Mouse (Mus musculus) intestine, embryonic 14.5 days (tissue): ENCODE measurements at regions not wholly inside any gene's neighbourhood (a gene's known extent, or its start where the extent isn't known, plus 50 kb on each side); places are given as distances from the start of the nearest gene placed in this dataset.
A peak's percentile ranks its signal among the peaks of the same experiment; 100 is the strongest.

ENCODE experiments used
- ATAC-seq: fragments of 200-750 bp; cut with Nextera tagmentation; replicated peaks from 2 replicates; pipeline ENCODE4 v1.8.0; 2017; ENCODE audit warnings: low read depth, moderate number of reproducible peaks, moderate TSS enrichment, moderate library complexity; ENCODE audit not compliant: low FRiP score, low TSS enrichment
- DNase-seq: peaks from one replicate; pipeline ENCODE4 v3.0.0-alpha.2; 2018; ENCODE audit warnings: low spot score
- H3K27ac ChIP-seq: fragments of 300-500 bp; sonication (generic); 2 replicates; pipeline ENCODE4 v1.5.1; 2014; ENCODE audit warnings: low read depth, mild to moderate bottlenecking, control low read depth
- H3K27me3 ChIP-seq: fragments of 300-500 bp; sonication (generic); replicated peaks from 2 replicates; pipeline ENCODE4 v1.6.1; 2014; ENCODE audit warnings: low read length, control low read depth; ENCODE audit not compliant: control insufficient read depth, insufficient read depth
- H3K36me3 ChIP-seq: fragments of 300-500 bp; sonication (generic); 2 replicates; pipeline ENCODE4 v1.6.1; 2014; ENCODE audit warnings: low read length, control low read depth; ENCODE audit not compliant: control insufficient read depth, insufficient read depth
- H3K4me1 ChIP-seq: fragments of 300-500 bp; sonication (generic); replicated peaks from 2 replicates; pipeline ENCODE4 v1.6.1; 2014; ENCODE audit warnings: low read length, control low read depth, mixed read lengths; ENCODE audit not compliant: control insufficient read depth, insufficient read depth
- H3K4me2 ChIP-seq: fragments of 300-500 bp; sonication (generic); 2 replicates; pipeline ENCODE4 v1.6.1; 2014; ENCODE audit warnings: low read length
- H3K4me3 ChIP-seq: fragments of 300-500 bp; sonication (generic); 2 replicates; pipeline ENCODE4 v1.5.1; 2014; ENCODE audit warnings: low read depth, low read length, control low read depth, mixed read lengths
- H3K9ac ChIP-seq: fragments of 300-500 bp; sonication (generic); 2 replicates; pipeline ENCODE4 v1.6.1; 2014; ENCODE audit warnings: mild to moderate bottlenecking, low read length
- H3K9me3 ChIP-seq: fragments of 300-500 bp; sonication (generic); 2 replicates; pipeline ENCODE4 v1.6.1; 2016; ENCODE audit warnings: low read length, control low read depth; ENCODE audit not compliant: control insufficient read depth
- WGBS: fragments of 180-500 bp; shearing (Covaris S2); extraction: QIAGEN DNeasy Blood & Tissue Kit; methylation state at CpG from one replicate; pipeline ENCODE4 v1.1.7; 2014; 5-methylcytosine and 5-hydroxymethylcytosine counted together

DNA sequence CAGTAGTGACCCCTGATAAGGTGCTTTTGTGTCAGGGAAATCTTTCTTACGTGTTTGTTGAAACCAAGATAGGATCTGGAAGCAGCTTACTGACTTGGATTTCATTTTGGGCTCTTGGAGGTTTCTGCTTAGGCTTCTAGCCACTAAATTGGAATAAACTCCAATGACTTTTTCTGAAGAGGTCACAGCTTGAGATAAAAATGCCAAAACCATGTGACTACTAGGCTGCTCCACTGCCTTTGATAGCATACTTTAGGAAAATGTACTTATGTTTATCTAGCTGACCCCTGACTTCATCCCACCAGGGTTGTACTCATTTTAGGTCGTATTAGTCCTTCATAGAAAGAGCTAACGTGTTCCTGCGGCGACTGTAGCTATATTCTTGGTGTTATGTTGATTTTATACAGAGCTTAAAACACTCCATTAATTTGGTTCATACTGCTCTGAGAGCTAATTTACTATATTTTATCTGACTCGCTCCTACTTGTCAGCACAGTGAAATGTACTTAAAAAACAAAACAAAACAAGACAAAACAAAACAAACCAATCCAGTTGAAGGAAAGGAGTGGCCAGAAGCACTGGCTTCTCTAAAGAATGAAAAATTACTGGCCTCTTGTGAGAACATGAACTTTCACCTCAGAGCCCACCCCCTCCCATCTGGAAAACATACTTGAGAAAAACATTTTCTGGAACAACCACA is 168.5 kb upstream of the Pbx1 start:
- Histone ChIP-seq H3K9ac (no peak overlapping the region), H3K4me2 (no peak overlapping the region), H3K36me3 (no peaks in the 10 kb centered on the region), H3K9me3 (no peaks in the 10 kb centered on the region), H3K27me3 (no peaks in the 10 kb centered on the region), H3K4me1 (peaks cover 24% of the 10 kb centered on the region), H3K27ac (no peak overlapping the region), H3K4me3 (no peak overlapping the region)
- WGBS, result 66% methylated on average over 6 of the region's 6 CpGs
- ATAC-seq (no peak), DNase-seq (no peak)

DNA sequence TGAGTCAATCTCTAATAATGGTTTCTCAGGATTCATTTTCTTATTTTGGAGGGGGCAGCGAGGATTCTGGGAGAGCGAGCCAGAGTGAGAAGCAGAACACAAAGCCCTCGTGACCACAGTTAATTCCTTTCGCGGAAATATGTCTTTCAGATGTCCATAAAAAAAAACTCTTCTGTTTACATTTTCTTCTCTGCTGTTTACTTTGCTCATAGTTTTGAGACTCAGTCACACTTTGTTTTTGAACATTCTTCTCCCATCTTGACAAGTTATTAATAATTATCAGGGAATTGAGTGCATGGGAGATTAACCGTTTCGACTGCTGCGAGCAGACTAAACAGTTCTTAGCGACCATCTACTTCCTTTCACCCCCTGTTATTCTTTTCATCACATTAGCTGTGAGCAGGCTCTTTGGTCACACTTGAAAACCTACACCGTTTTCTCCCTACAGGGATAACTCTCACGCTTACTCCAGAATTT is 166.2 kb upstream of the Pbx1 start:
- Histone ChIP-seq H3K27me3 (no peaks in the 10 kb centered on the region), H3K4me3 (0 out of 2 replicates have a peak overlapping the region, but pooled peaks have one; percentile 4), H3K4me1 (peaks cover 24% of the 10 kb centered on the region), H3K27ac (peak overlapping the region; percentile 76), H3K9me3 (no peaks in the 10 kb centered on the region), H3K4me2 (peak overlapping the region; percentile 42), H3K36me3 (no peaks in the 10 kb centered on the region), H3K9ac (no peak overlapping the region)
- ATAC-seq (peak; percentile 64), DNase-seq (no peak)
- WGBS, result 3% methylated on average over 11 of the region's 11 CpGs

DNA sequence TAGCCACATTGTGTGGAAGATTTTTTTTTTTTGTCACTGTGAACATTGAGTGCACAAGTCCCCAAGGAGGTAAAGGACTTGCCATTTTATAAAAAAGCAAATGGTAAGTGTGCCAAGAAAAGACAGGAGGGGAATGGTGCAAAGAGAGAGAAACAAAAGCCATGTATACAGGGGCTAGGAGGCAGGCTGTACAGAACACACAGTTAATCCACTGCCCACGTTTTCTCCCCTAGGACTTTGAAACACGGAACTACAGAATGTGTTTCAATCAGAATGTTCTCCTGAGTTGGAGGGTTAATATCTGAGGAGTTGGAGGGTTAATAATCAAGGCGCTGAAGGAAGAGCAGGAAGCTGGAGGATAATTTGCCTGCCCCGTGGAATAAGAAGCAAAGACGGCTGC is 165.4 kb upstream of the Pbx1 start:
- H3K27ac ChIP-seq, result peak overlapping the region; percentile 76
- ATAC-seq, result no peak
- 19% methylated on average over 5 of the region's 5 CpGs for WGBS
- H3K4me2 ChIP-seq, result peak overlapping the region; percentile 42
- H3K27me3 ChIP-seq, result no peaks in the 10 kb centered on the region
- H3K9me3 ChIP-seq, result no peaks in the 10 kb centered on the region
- no peak overlapping the region for H3K4me3 ChIP-seq
- peaks cover 24% of the 10 kb centered on the region for H3K4me1 ChIP-seq
- H3K36me3 ChIP-seq, result no peaks in the 10 kb centered on the region
- no peak overlapping the region for H3K9ac ChIP-seq
- DNase-seq, result no peak

DNA sequence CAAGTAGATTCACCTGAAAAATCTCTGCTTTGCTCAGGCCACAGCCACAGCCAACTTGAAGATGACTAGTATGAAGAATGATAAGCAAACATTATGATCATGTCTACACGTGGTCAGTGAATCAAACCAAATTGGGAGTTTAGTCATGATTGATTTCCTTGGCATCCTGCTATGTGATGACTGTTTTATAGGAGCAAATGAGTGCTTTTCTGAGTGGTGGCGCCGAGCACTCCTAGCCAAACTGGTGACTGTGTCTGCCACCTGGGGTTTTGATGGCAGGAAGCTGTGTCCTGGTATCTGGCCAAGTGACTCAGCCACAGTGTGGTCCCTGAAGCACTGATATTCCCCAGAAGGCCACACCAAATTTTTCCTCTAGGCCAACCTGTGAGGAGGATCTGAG is 152.1 kb upstream of the Pbx1 start:
- ATAC-seq, result no peak
- no peak for DNase-seq
- H3K4me3 ChIP-seq, result no peak overlapping the region
- 65% methylated on average over 3 of the region's 3 CpGs for WGBS
- H3K27me3 ChIP-seq, result no peaks in the 10 kb centered on the region
- no peaks in the 10 kb centered on the region for H3K4me1 ChIP-seq
- H3K27ac ChIP-seq, result no peak overlapping the region
- H3K4me2 ChIP-seq, result no peak overlapping the region
- H3K36me3 ChIP-seq, result no peaks in the 10 kb centered on the region
- no peaks in the 10 kb centered on the region for H3K9me3 ChIP-seq
- no peak overlapping the region for H3K9ac ChIP-seq

DNA sequence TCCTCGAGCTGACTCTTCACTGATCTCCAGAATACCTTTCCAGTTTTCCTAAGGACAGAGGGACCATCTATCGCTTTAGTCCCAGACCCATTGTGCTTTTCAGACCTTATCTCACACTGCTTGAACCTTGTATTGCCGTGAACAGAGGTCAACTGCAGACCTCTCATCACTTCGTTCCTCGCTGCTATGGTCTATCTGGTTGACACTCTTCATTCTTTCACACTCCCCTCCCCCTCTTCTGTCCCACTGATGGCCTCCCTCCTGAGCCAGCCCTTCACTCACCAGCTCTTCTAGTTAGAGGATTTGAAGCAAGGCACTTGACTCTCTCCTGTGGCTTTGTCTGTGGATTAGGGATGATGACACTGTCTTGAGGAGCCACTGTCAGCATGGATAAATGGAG is 150.4 kb upstream of the Pbx1 start:
- 77% methylated on average over 5 of the region's 5 CpGs for WGBS
- Histone ChIP-seq H3K27ac (no peak overlapping the region), H3K9ac (no peak overlapping the region), H3K4me1 (no peaks in the 10 kb centered on the region), H3K27me3 (no peaks in the 10 kb centered on the region), H3K4me3 (no peak overlapping the region), H3K9me3 (no peaks in the 10 kb centered on the region), H3K36me3 (no peaks in the 10 kb centered on the region), H3K4me2 (no peak overlapping the region)
- DNase-seq (no peak), ATAC-seq (no peak)

DNA sequence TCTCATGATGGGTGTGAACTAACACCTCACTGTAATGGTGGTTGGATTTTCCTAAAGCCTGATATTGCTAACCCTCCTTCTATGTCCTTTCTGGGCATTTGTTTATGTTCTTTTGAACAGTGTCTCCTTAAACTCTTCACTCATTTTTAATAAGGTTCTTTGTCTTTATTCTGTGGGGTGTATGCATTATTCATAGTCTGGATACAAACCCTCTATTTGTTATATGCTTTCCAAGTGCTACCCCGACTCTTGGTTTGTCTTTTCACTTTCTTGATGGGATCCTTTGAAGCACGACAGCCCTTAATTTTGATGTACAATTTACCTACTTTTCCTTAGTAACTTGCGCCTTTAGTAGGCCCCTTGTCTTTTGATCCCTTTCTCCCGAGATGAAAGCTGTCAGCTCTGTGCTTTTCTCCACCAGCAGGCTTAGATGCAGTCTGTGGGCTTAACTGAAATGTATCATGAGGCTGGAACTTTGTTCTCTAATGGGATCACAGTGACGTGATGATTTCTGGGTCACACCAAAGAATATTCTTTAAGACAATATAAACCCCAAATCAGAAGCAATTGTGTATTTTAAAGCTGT is 138.0 kb upstream of the Pbx1 start:
- H3K4me2 ChIP-seq, result no peak overlapping the region
- H3K4me3 ChIP-seq, result no peak overlapping the region
- no peak overlapping the region for H3K27ac ChIP-seq
- no peaks in the 10 kb centered on the region for H3K4me1 ChIP-seq
- WGBS, result 78% methylated on average over 5 of the region's 5 CpGs
- DNase-seq (no peak), ATAC-seq (no peak)
- H3K36me3 ChIP-seq, result no peaks in the 10 kb centered on the region
- H3K9ac ChIP-seq, result no peak overlapping the region
- no peaks in the 10 kb centered on the region for H3K27me3 ChIP-seq
- no peaks in the 10 kb centered on the region for H3K9me3 ChIP-seq

DNA sequence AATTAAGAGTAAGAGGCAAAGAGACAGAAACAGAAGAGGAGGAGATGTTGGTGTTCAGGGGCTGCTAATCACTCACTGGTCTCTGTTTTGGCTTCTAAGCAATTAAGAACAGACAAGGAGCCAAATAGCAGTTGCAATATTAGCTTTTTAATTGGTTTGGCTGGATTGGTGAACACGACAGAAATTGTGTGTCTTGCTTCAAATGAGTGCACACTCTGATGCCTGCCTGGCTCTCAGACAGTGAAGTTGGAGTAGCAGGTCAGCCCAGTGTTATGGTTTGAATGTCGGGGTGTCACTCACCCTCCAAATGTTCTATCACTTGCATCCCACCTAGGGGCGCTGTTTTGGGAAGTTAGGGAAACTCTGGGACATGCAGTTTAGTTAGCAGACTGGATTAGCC is 120.3 kb upstream of the Pbx1 start:
- H3K4me2 ChIP-seq, result no peak overlapping the region
- ATAC-seq, result no peak
- 90% methylated on average over 3 of the region's 3 CpGs for WGBS

DNA sequence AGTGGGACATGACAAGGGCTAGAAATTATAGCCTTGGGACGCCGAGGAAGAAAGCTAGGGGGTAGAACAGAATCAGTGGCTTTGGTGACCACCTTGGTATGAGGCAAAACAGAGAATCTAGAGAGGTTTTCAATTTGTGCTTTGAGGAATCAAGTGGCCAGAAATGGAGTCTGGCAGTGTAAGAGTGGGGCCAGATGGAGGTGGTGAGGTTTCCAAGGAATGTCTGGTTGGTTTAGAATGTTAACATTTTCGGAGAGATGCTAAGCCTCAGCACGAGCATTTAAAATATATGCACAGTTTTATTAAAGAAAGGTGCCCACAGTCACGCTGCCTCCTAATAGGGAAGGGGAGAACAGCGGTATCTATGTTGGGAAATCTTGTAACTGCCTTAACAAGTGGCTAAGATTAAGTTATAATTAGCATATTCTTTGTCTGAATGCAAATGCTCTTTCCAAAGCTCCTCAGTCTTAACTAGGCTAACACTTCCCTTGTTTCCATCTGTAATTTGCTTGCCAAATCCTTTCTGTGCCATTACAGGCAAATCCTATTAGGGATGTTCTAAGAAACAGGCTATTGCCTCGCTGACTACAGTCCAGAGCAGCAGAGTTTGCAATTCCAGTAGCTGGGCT is 117.9 kb upstream of the Pbx1 start:
- H3K27me3 ChIP-seq, result no peaks in the 10 kb centered on the region
- DNase-seq, result no peak

More for the DNA sequence above, 120.3 kb upstream of the Pbx1 start:
- Histone ChIP-seq H3K27ac (no peak overlapping the region), H3K36me3 (no peaks in the 10 kb centered on the region), H3K27me3 (no peaks in the 10 kb centered on the region), H3K9me3 (no peaks in the 10 kb centered on the region), H3K9ac (no peak overlapping the region), H3K4me1 (no peaks in the 10 kb centered on the region), H3K4me3 (no peak overlapping the region)
- DNase-seq, result no peak

More for the DNA sequence above, 117.9 kb upstream of the Pbx1 start:
- no peaks in the 10 kb centered on the region for H3K9me3 ChIP-seq
- H3K4me2 ChIP-seq, result no peak overlapping the region
- H3K27ac ChIP-seq, result no peak overlapping the region
- no peak for ATAC-seq
- H3K9ac ChIP-seq, result no peak overlapping the region
- H3K4me3 ChIP-seq, result no peak overlapping the region
- WGBS, result 63% methylated on average over 7 of the region's 7 CpGs
- H3K36me3 ChIP-seq, result no peaks in the 10 kb centered on the region
- no peaks in the 10 kb centered on the region for H3K4me1 ChIP-seq
